Mouse (Mus musculus) midbrain, embryonic 15.5 days (tissue): Measurements from ENCODE around the gene Iqcf6. TPM values are rescaled to one million over a fixed set of nuclear protein-coding genes. Genes with fewer than 3 reads are reported as not detected.
A peak's percentile ranks its signal among the peaks of the same experiment; 100 is the strongest.
"Not testable (repeated sequence)": the region's sequence is repeated elsewhere in the genome, so short reads cannot be mapped to it uniquely, and the experiment has no call there.

Experiments used
- ATAC-seq: fragments of 200-750 bp; cut with Nextera tagmentation; replicated peaks from 2 replicates; pipeline ENCODE4 v1.8.0; 2017; ENCODE audit warnings: moderate TSS enrichment
- H3K27ac ChIP-seq: fragments of 300-500 bp; sonication (generic); 2 replicates; pipeline ENCODE4 v1.5.1; 2015; ENCODE audit warnings: mild to moderate bottlenecking, inconsistent platforms
- H3K27me3 ChIP-seq: fragments of 300-500 bp; sonication (generic); replicated peaks from 2 replicates; pipeline ENCODE4 v1.6.1; 2015; ENCODE audit warnings: inconsistent platforms
- H3K36me3 ChIP-seq: fragments of 300-500 bp; sonication (generic); replicated peaks from 2 replicates; pipeline ENCODE4 v1.6.1; 2015; ENCODE audit warnings: inconsistent platforms
- H3K4me1 ChIP-seq: fragments of 300-500 bp; sonication (generic); 2 replicates; pipeline ENCODE4 v1.6.1; 2015; ENCODE audit warnings: inconsistent platforms
- H3K4me2 ChIP-seq: fragments of 300-500 bp; sonication (generic); 2 replicates; pipeline ENCODE4 v1.6.1; 2015; ENCODE audit warnings: inconsistent platforms, mild to moderate bottlenecking, moderate library complexity
- H3K4me3 ChIP-seq: fragments of 300-500 bp; sonication (generic); 2 replicates; pipeline ENCODE4 v1.5.1; 2015; ENCODE audit warnings: mild to moderate bottlenecking, inconsistent platforms
- H3K9ac ChIP-seq: fragments of 300-500 bp; sonication (generic); 2 replicates; pipeline ENCODE4 v1.6.1; 2015; ENCODE audit warnings: mild to moderate bottlenecking, inconsistent platforms
- H3K9me3 ChIP-seq: fragments of 300-500 bp; sonication (generic); 2 replicates; pipeline ENCODE4 v1.6.1; 2016; ENCODE audit warnings: inconsistent platforms
- WGBS: fragments of 180-500 bp; shearing (Covaris S2); methylation state at CpG from one replicate; pipeline ENCODE4 v1.1.7; 2015; ENCODE audit warnings: mixed read lengths; 5-methylcytosine and 5-hydroxymethylcytosine counted together
- polyA plus RNA-seq: library from polyadenylated mRNA; unstranded; fragments of >200 nt; fragmentation: Nextera tagmentation; extraction: Ambion mirVana; gene quantifications from 2 replicates; pipeline ENCODE4 v1.2.1, GENCODE M21; 2015

Iqcf6 gene
- polyA plus RNA-seq, 1 experiment from 2014 or later = not detected

- not testable (repeated sequence) for H3K4me3 ChIP-seq, H3K9ac ChIP-seq, H3K9me3 ChIP-seq, H3K4me1 ChIP-seq, H3K36me3 ChIP-seq, H3K27me3 ChIP-seq, ATAC-seq, H3K4me2 ChIP-seq, H3K27ac ChIP-seq
- WGBS = 20% methylated on average over 8 of the region's 8 CpGs
These were observed 1.4 kb downstream of the Iqcf6 start for GRCm38 (mm10) chr9:106627796-106628195.

GRCm38 (mm10) chr9:106632185-106632584 lies 5.8 kb downstream of the Iqcf6 start:
- Histone ChIP-seq H3K36me3 (no peaks in the 10 kb centered on the region), H3K27me3 (no peaks in the 10 kb centered on the region), H3K4me1 (no peaks in the 10 kb centered on the region; the same call in 1 of the 2 replicates), H3K4me3 (no peak overlapping the region), H3K9ac (no peak overlapping the region), H3K4me2 (no peak overlapping the region), H3K9me3 (no peaks in the 10 kb centered on the region), H3K27ac (no peak overlapping the region)
- 65% methylated on average over 5 of the region's 5 CpGs for WGBS
- ATAC-seq = no peak

- H3K4me2 ChIP-seq = no peak overlapping the region
- no peaks in the 10 kb centered on the region for H3K27me3 ChIP-seq
- no peak overlapping the region for H3K4me3 ChIP-seq
- WGBS = 92% methylated on average over 8 of the region's 8 CpGs
- H3K27ac ChIP-seq = no peak overlapping the region
- H3K9ac ChIP-seq = no peak overlapping the region
- H3K4me1 ChIP-seq = no peaks in the 10 kb centered on the region; the same call in 1 of the 2 replicates
- no peaks in the 10 kb centered on the region for H3K36me3 ChIP-seq
- H3K9me3 ChIP-seq = no peaks in the 10 kb centered on the region
- ATAC-seq = no peak
These were observed 11.8 kb downstream of the Iqcf6 start for GRCm38 (mm10) chr9:106638154-106638553.

GRCm38 (mm10) chr9:106641346-106641745 lies 15.0 kb downstream of the Iqcf6 start:
- Histone ChIP-seq H3K4me1 (no peaks in the 10 kb centered on the region), H3K36me3 (no peaks in the 10 kb centered on the region), H3K9me3 (no peaks in the 10 kb centered on the region), H3K27me3 (no peaks in the 10 kb centered on the region), H3K4me3 (no peak overlapping the region), H3K4me2 (no peak overlapping the region), H3K27ac (no peak overlapping the region), H3K9ac (no peak overlapping the region)
- WGBS = 39% methylated on average over 4 of the region's 5 CpGs
- no peak for ATAC-seq

GRCm38 (mm10) chr9:106643128-106643527 lies 16.7 kb downstream of the Iqcf6 start:
- no peaks in the 10 kb centered on the region for H3K4me1 ChIP-seq
- 28% methylated on average over 7 of the region's 7 CpGs for WGBS

GRCm38 (mm10) chr9:106643787-106644186 lies 17.4 kb downstream of the Iqcf6 start:
- no peaks in the 10 kb centered on the region for H3K27me3 ChIP-seq
- H3K27ac ChIP-seq = no peak overlapping the region
- no peak overlapping the region for H3K4me2 ChIP-seq
- H3K4me3 ChIP-seq = no peak overlapping the region
- no peaks in the 10 kb centered on the region for H3K9me3 ChIP-seq
- H3K9ac ChIP-seq = no peak overlapping the region
- no peak for ATAC-seq
- no peaks in the 10 kb centered on the region for H3K4me1 ChIP-seq
- WGBS = 73% methylated on average over 6 of the region's 6 CpGs
- H3K36me3 ChIP-seq = no peaks in the 10 kb centered on the region

More at GRCm38 (mm10) chr9:106643128-106643527, 16.7 kb downstream of the Iqcf6 start:
- H3K9ac ChIP-seq = no peak overlapping the region
- no peak overlapping the region for H3K4me3 ChIP-seq
- no peak overlapping the region for H3K27ac ChIP-seq
- H3K9me3 ChIP-seq = no peaks in the 10 kb centered on the region
- H3K4me2 ChIP-seq = no peak overlapping the region
- H3K36me3 ChIP-seq = no peaks in the 10 kb centered on the region
- no peak for ATAC-seq
- no peaks in the 10 kb centered on the region for H3K27me3 ChIP-seq

- Histone ChIP-seq H3K9ac (no peak overlapping the region), H3K27ac (no peak overlapping the region), H3K9me3 (no peaks in the 10 kb centered on the region), H3K4me2 (no peak overlapping the region), H3K4me3 (no peak overlapping the region), H3K4me1 (no peaks in the 10 kb centered on the region), H3K36me3 (peaks cover 4% of the 10 kb centered on the region; the same call in 1 of the 2 replicates), H3K27me3 (no peaks in the 10 kb centered on the region)
- 83% methylated on average over 9 of the region's 9 CpGs for WGBS
- ATAC-seq = no peak
These were observed 19.4 kb downstream of the Iqcf6 start for GRCm38 (mm10) chr9:106645684-106646271.

- no peaks in the 10 kb centered on the region for H3K9me3 ChIP-seq
- 80% methylated on average over 27 of the region's 27 CpGs for WGBS
- H3K27me3 ChIP-seq = no peaks in the 10 kb centered on the region
- H3K4me3 ChIP-seq = no peak overlapping the region
- no peak overlapping the region for H3K27ac ChIP-seq
- H3K36me3 ChIP-seq = peaks cover 5% of the 10 kb centered on the region; the same call in 1 of the 2 replicates
- H3K9ac ChIP-seq = no peak overlapping the region
- H3K4me1 ChIP-seq = no peaks in the 10 kb centered on the region
- ATAC-seq = no peak
- no peak overlapping the region for H3K4me2 ChIP-seq
These were observed 20.8 kb downstream of the Iqcf6 start for GRCm38 (mm10) chr9:106647226-106647625.

- H3K9me3 ChIP-seq = no peaks in the 10 kb centered on the region
- H3K4me2 ChIP-seq = no peak overlapping the region
- peaks cover 33% of the 10 kb centered on the region for H3K4me1 ChIP-seq
- no peak for ATAC-seq
- H3K9ac ChIP-seq = no peak overlapping the region
- 86% methylated on average over 1 of the region's 1 CpGs for WGBS
- no peak overlapping the region for H3K4me3 ChIP-seq
- H3K27ac ChIP-seq = no peak overlapping the region
- H3K36me3 ChIP-seq = peaks cover 5% of the 10 kb centered on the region; the same call in 1 of the 2 replicates
- no peaks in the 10 kb centered on the region for H3K27me3 ChIP-seq
These were observed 26.3 kb downstream of the Iqcf6 start for GRCm38 (mm10) chr9:106652720-106653119.

- Histone ChIP-seq H3K4me1 (peaks cover 33% of the 10 kb centered on the region), H3K9me3 (no peaks in the 10 kb centered on the region), H3K4me2 (peak within 1 kb of the TSS; percentile 86), H3K27ac (peak within 1 kb of the TSS; percentile 49), H3K36me3 (0 out of 2 replicates have a peak, but pooled peaks cover 6% of the 10 kb centered on the region), H3K4me3 (peak within 1 kb of the TSS; percentile 60), H3K9ac (peak within 1 kb of the TSS; percentile 65), H3K27me3 (no peaks in the 10 kb centered on the region)
- under 1% methylated on average over 37 of the region's 44 CpGs for WGBS
- ATAC-seq = peak; percentile 72
These were observed 29.7 kb downstream of the Iqcf6 start, which contains the start of gene Grm2 for GRCm38 (mm10) chr9:106655884-106656720. Grm2 (minus strand) TSS chr9:106656082.

GRCm38 (mm10) chr9:106656820-106657219 lies 30.4 kb downstream of the Iqcf6 start:
- peaks cover 6% of the 10 kb centered on the region; the same call in 1 of the 2 replicates for H3K36me3 ChIP-seq
- 0 out of 2 replicates have a peak overlapping the region, but pooled peaks have one; percentile 49 for H3K27ac ChIP-seq
- no peaks in the 10 kb centered on the region for H3K27me3 ChIP-seq
- WGBS = 25% methylated on average over 5 of the region's 5 CpGs
- ATAC-seq = peak; percentile 19
- peaks cover 33% of the 10 kb centered on the region for H3K4me1 ChIP-seq
- no peaks in the 10 kb centered on the region for H3K9me3 ChIP-seq
- H3K4me2 ChIP-seq = peak overlapping the region; percentile 86; the same call in 1 of the 2 replicates
- no peak overlapping the region for H3K4me3 ChIP-seq
- no peak overlapping the region for H3K9ac ChIP-seq

GRCm38 (mm10) chr9:106657592-106657991 lies 31.2 kb downstream of the Iqcf6 start:
- H3K27me3 ChIP-seq = no peaks in the 10 kb centered on the region
- WGBS = 48% methylated on average over 5 of the region's 5 CpGs
- H3K9me3 ChIP-seq = no peaks in the 10 kb centered on the region
- peaks cover 6% of the 10 kb centered on the region; the same call in 1 of the 2 replicates for H3K36me3 ChIP-seq
- no peak for ATAC-seq
- no peak overlapping the region for H3K9ac ChIP-seq
- no peak overlapping the region for H3K4me2 ChIP-seq
- peaks cover 33% of the 10 kb centered on the region for H3K4me1 ChIP-seq
- H3K27ac ChIP-seq = no peak overlapping the region; the same call in 1 of the 2 replicates
- no peak overlapping the region for H3K4me3 ChIP-seq
